Mouse (Mus musculus) spleen, adult 2 months (tissue): ENCODE measurements around the gene Polr2e.

Experiments used
- CTCF ChIP-seq: fragments of 200-500 bp; IDR thresholded peaks from 2 replicates; pipeline ENCODE4 v1.5.1; 2011; ENCODE audit warnings: mild to moderate bottlenecking, inconsistent platforms; ENCODE audit not compliant: insufficient read depth, insufficient read length, insufficient replicate concordance; ENCODE audit errors: extremely low read depth
- POLR2A ChIP-seq: fragments of 200-500 bp; IDR thresholded peaks from 2 replicates; pipeline ENCODE4 v1.6.1; 2011; ENCODE audit warnings: low read depth, low read length, inconsistent platforms

- TF ChIP-seq CTCF: no peak
- no peak for TF ChIP-seq POLR2A
Measured at GRCm38 (mm10) chr10:80048396-80048795, 8.8 kb upstream of the Polr2e start.
